Mouse (Mus musculus) CH12.LX (cell line): ENCODE measurements around the gene Fam243. TPM values are rescaled to one million over a fixed set of nuclear protein-coding genes. Genes with fewer than 3 reads are reported as not detected.

Source experiments
- DNase-seq: peaks from one replicate; pipeline ENCODE4 v3.0.0-alpha.2; 2013; ENCODE audit errors: extremely low read depth
- H3K27ac ChIP-seq: 2 replicates; pipeline ENCODE4 v1.5.1; 2012; ENCODE audit warnings: low read depth, mild to moderate bottlenecking, control low read depth, moderate library complexity; ENCODE audit not compliant: insufficient read depth
- H3K27me3 ChIP-seq: replicated peaks from 2 replicates; pipeline ENCODE3; 2012; ENCODE audit warnings: inconsistent platforms
- H3K36me3 ChIP-seq, 2 experiments: replicated peaks in 1 of 2; 2 replicates each; pipeline versions ENCODE3 to v1.6.1; 2012; ENCODE audit warnings: inconsistent platforms in 1 of 2, low read length in 1 of 2, mild to moderate bottlenecking in 1 of 2, mixed read lengths in 1 of 2, moderate library complexity in 1 of 2; ENCODE audit not compliant: control insufficient read depth in 1 of 2, insufficient read depth in 1 of 2
- H3K4me1 ChIP-seq, 2 experiments: 2 replicates each; pipeline ENCODE4 v1.6.1; 2012; ENCODE audit warnings: inconsistent platforms in 1 of 2, moderate library complexity in 1 of 2; ENCODE audit not compliant: insufficient read depth in 2 of 2, control insufficient read depth in 1 of 2
- H3K4me2 ChIP-seq: 2 replicates; pipeline ENCODE4 v1.6.1; 2012; ENCODE audit warnings: low read depth, mild to moderate bottlenecking, control low read depth; ENCODE audit not compliant: poor library complexity, insufficient read depth, severe bottlenecking
- H3K4me3 ChIP-seq, 3 experiments: fragments of 150-350 bp in 1 of 3; sonication (generic) in 1 of 3; replicated peaks in 1 of 3; 2 replicates each; pipeline versions ENCODE3 to v1.5.1; 2011 to 2012; ENCODE audit warnings: low read depth in 2 of 3, low read length in 2 of 3, mild to moderate bottlenecking in 2 of 3, moderate library complexity in 2 of 3, control low read depth in 1 of 3, improper control_type of control experiment in 1 of 3, inconsistent platforms in 1 of 3, mixed read lengths in 1 of 3; ENCODE audit not compliant: poor library complexity in 1 of 3
- H3K79me2 ChIP-seq: replicated peaks from 2 replicates; pipeline ENCODE4 v1.6.1; 2012; ENCODE audit warnings: mild to moderate bottlenecking, moderate library complexity; ENCODE audit not compliant: control insufficient read depth, poor library complexity, insufficient read depth, severe bottlenecking; ENCODE audit errors: extremely low read depth
- H3K9ac ChIP-seq: 2 replicates; pipeline ENCODE4 v1.6.1; 2012; ENCODE audit warnings: low read depth, mild to moderate bottlenecking, control low read depth, moderate library complexity; ENCODE audit not compliant: insufficient read depth
- H3K9me3 ChIP-seq: replicated peaks from 2 replicates; pipeline ENCODE3; 2012; ENCODE audit warnings: low read length, inconsistent platforms, mixed read lengths
- CHD1 ChIP-seq: IDR thresholded peaks from 2 replicates; pipeline ENCODE4 v1.6.1; 2012; ENCODE audit warnings: low read depth, low read length, improper control_type of control experiment, inconsistent platforms
- CTCF ChIP-seq, 2 experiments: IDR thresholded peaks in 1 of 2; conservative IDR thresholded peaks in 1 of 2; 2 replicates each; pipeline ENCODE4 v1.5.1; 2011 to 2012; ENCODE audit warnings: low read depth in 2 of 2, low read length in 2 of 2, improper control_type of control experiment in 1 of 2, inconsistent platforms in 1 of 2, mild to moderate bottlenecking in 1 of 2, moderate library complexity in 1 of 2
- E2F4 ChIP-seq: IDR thresholded peaks from 2 replicates; pipeline ENCODE4 v1.6.1; 2011; ENCODE audit warnings: low read depth, low read length, improper control_type of control experiment; ENCODE audit not compliant: insufficient replicate concordance
- EP300 ChIP-seq: IDR thresholded peaks from 2 replicates; pipeline ENCODE4 v1.6.1; 2011; ENCODE audit warnings: low read length, improper control_type of control experiment
- ETS1 ChIP-seq: conservative IDR thresholded peaks from 2 replicates; pipeline ENCODE4 v1.6.1; 2012; ENCODE audit warnings: low read depth, mild to moderate bottlenecking, inconsistent platforms, low read length, improper control_type of control experiment, moderate library complexity
- HCFC1 ChIP-seq: IDR thresholded peaks from 2 replicates; pipeline ENCODE4 v1.6.1; 2012; ENCODE audit warnings: low read depth, mild to moderate bottlenecking, inconsistent platforms, low read length, improper control_type of control experiment
- IRF4 ChIP-seq: IDR thresholded peaks from 2 replicates; pipeline ENCODE4 v1.6.1; 2014; ENCODE audit warnings: low read depth, mild to moderate bottlenecking, inconsistent platforms, low read length, improper control_type of control experiment
- JUN ChIP-seq: IDR thresholded peaks from 2 replicates; pipeline ENCODE4 v1.6.1; 2011; ENCODE audit warnings: low read depth, mild to moderate bottlenecking, low read length, improper control_type of control experiment, moderate library complexity; ENCODE audit not compliant: insufficient read depth
- KAT2A ChIP-seq: IDR thresholded peaks from 2 replicates; pipeline ENCODE4 v1.6.1; 2012; ENCODE audit warnings: low read length, improper control_type of control experiment, inconsistent platforms; ENCODE audit not compliant: insufficient replicate concordance
- MAX ChIP-seq: IDR thresholded peaks from 2 replicates; pipeline ENCODE4 v1.6.1; 2011; ENCODE audit warnings: low read length, improper control_type of control experiment
- MAZ ChIP-seq: IDR thresholded peaks from 2 replicates; pipeline ENCODE4 v1.6.1; 2012; ENCODE audit warnings: low read depth, mild to moderate bottlenecking, inconsistent platforms, low read length, improper control_type of control experiment, moderate library complexity
- MXI1 ChIP-seq: IDR thresholded peaks from 2 replicates; pipeline ENCODE4 v1.6.1; 2011; ENCODE audit warnings: mild to moderate bottlenecking, low read depth, low read length, improper control_type of control experiment
- MYC ChIP-seq: IDR thresholded peaks from 2 replicates; pipeline ENCODE4 v1.6.1; 2011; ENCODE audit warnings: low read depth, mild to moderate bottlenecking, improper control_type of control experiment, low read length
- NELFE ChIP-seq: IDR thresholded peaks from 2 replicates; pipeline ENCODE4 v1.6.1; 2011; ENCODE audit warnings: low read depth, low read length, improper control_type of control experiment
- NRF1 ChIP-seq: IDR thresholded peaks from 2 replicates; pipeline ENCODE4 v1.6.1; 2014; ENCODE audit warnings: low read depth, mild to moderate bottlenecking, inconsistent platforms, low read length, improper control_type of control experiment, moderate library complexity
- PAX5 ChIP-seq: IDR thresholded peaks from 2 replicates; pipeline ENCODE4 v1.6.1; 2012; ENCODE audit warnings: low read length, inconsistent platforms, mixed read lengths
- POLR2A ChIP-seq: IDR thresholded peaks from 2 replicates; pipeline ENCODE4 v1.6.1; 2011; ENCODE audit warnings: low read depth, mild to moderate bottlenecking, improper control_type of control experiment, low read length
- POLR2AphosphoS2 ChIP-seq: IDR thresholded peaks from 2 replicates; pipeline ENCODE4 v1.6.1; 2011; ENCODE audit warnings: low read depth, low read length, improper control_type of control experiment
- RAD21 ChIP-seq: IDR thresholded peaks from 2 replicates; pipeline ENCODE4 v1.6.1; 2011; ENCODE audit warnings: low read depth, mild to moderate bottlenecking, low read length, improper control_type of control experiment, moderate library complexity
- RCOR1 ChIP-seq: conservative IDR thresholded peaks from 2 replicates; pipeline ENCODE4 v1.6.1; 2012; ENCODE audit warnings: low read depth, mild to moderate bottlenecking, inconsistent platforms, low read length, improper control_type of control experiment
- SMC3 ChIP-seq: IDR thresholded peaks from 2 replicates; pipeline ENCODE4 v1.6.1; 2011; ENCODE audit warnings: low read depth, low read length, improper control_type of control experiment
- TCF12 ChIP-seq: IDR thresholded peaks from 2 replicates; pipeline ENCODE4 v1.6.1; 2014; ENCODE audit warnings: low read depth, mild to moderate bottlenecking, inconsistent platforms, low read length, improper control_type of control experiment
- UBTF ChIP-seq: IDR thresholded peaks from 2 replicates; pipeline ENCODE4 v1.6.1; 2012; ENCODE audit warnings: low read depth, mild to moderate bottlenecking, inconsistent platforms, low read length, improper control_type of control experiment, moderate library complexity
- USF1 ChIP-seq: IDR thresholded peaks from 2 replicates; pipeline ENCODE4 v1.6.1; 2014; ENCODE audit warnings: low read depth, mild to moderate bottlenecking, inconsistent platforms, low read length, improper control_type of control experiment
- USF2 ChIP-seq: conservative IDR thresholded peaks from 2 replicates; pipeline ENCODE4 v1.6.1; 2011; ENCODE audit warnings: low read depth, low read length, improper control_type of control experiment
- ZC3H11A ChIP-seq: IDR thresholded peaks from 2 replicates; pipeline ENCODE4 v1.6.1; 2012; ENCODE audit warnings: low read depth, mild to moderate bottlenecking, inconsistent platforms, low read length, improper control_type of control experiment
- ZKSCAN1 ChIP-seq: IDR thresholded peaks from 2 replicates; pipeline ENCODE4 v1.6.1; 2012; ENCODE audit warnings: low read depth, inconsistent platforms, low read length, improper control_type of control experiment, borderline replicate concordance
- ZMIZ1 ChIP-seq: IDR thresholded peaks from 2 replicates; pipeline ENCODE4 v1.6.1; 2012; ENCODE audit warnings: low read depth, mild to moderate bottlenecking, inconsistent platforms, low read length, improper control_type of control experiment
- ZNF384 ChIP-seq: IDR thresholded peaks from 2 replicates; pipeline ENCODE4 v1.6.1; 2012; ENCODE audit warnings: low read depth, low read length, improper control_type of control experiment, inconsistent platforms
- dilution Hi-C: fragments of 300-500 bp; cut with MboI; formaldehyde crosslinking; loops from 2 replicates; pipeline ENCODE4 v1.14.3; 2020; ENCODE audit warnings: low sequenced_read_pairs; ENCODE audit not compliant: extremely low pct_unique_long_range_greater_than_20kb, extremely low pct_ligation_motif_present
- in situ Hi-C: fragments of 300-500 bp; cut with MboI; formaldehyde crosslinking; loops from 3 replicates; pipeline ENCODE4 v1.14.3; 2019; ENCODE audit warnings: low sequenced_read_pairs, low pct_ligation_motif_present, low pct_unique_long_range_greater_than_20kb, mixed read lengths
- polyA plus RNA-seq: library from polyadenylated mRNA; unstranded; fragments of >175 nt; gene quantifications from 2 replicates; pipeline ENCODE4 v1.2.1, GENCODE M21; 2012; ENCODE audit warnings: low read depth; ENCODE audit not compliant: insufficient read length
- total RNA-seq, 2 experiments: library from RNA; depleted of rRNA; stranded (reverse); fragments of 300-350 nt in 1 of 2; fragments of >200 nt in 1 of 2; gene quantifications; 2 replicates each; pipeline ENCODE4 v1.2.3; 2012 to 2014

The Fam243 gene
- total and polyA plus RNA-seq, 3 experiments, result not detected

DNA sequence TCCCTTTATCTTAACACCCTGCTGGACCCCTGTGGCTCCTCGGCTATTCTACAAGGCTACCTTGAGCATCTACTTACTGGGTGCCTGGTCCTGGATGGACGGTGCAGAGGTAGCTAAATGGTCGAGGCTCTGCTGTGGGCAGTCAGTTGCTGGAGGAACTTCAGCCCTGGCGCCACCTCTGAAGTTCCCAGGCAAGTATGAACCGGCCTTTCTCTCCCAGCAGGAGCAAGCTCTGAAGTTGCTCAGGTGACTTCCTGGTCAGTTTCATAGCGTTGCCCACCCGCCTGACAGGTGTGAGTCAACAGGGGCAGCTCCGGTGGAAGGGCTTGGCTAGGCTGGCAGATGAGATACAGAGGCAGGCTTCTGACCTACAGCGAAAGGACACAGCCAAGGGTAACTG, 38.0 kb upstream of the Fam243 start, which contains the start of gene Kcne1:
Kcne1 (minus strand) TSS at position 240 of the 400 bp plus-strand sequence.
- no peak within 1 kb of the TSS for H3K9ac ChIP-seq
- no peak within 1 kb of the TSS for H3K4me3 ChIP-seq
- peaks cover 12% of the 10 kb centered on the region for H3K27me3 ChIP-seq
- TF ChIP-seq HCFC1 (no peak), ETS1 (no peak), E2F4 (no peak), CHD1 (no peak), USF1 (no peak), NRF1 (no peak), UBTF (no peak), ZMIZ1 (no peak), CTCF (conservative IDR thresholded peaks at IDR 0.05 in 1 of 2, IDR thresholded peaks at IDR 0.05 in 1 of 2; ENCODE audit: low read depth in 2 of 2, low read length in 2 of 2) (no peak), USF2 (no peak), ZC3H11A (no peak), MXI1 (no peak), RCOR1 (no peak), EP300 (no peak), MYC (no peak), TCF12 (no peak), NELFE (no peak), POLR2AphosphoS2 (no peak), PAX5 (no peak), POLR2A (no peak)
- H3K4me1 ChIP-seq, result peaks cover 16 to 38% of the 10 kb centered on the region in 2 experiments
- H3K79me2 ChIP-seq, result no peaks in the 10 kb centered on the region
- H3K4me2 ChIP-seq, result no peak within 1 kb of the TSS
- no peaks in the 10 kb centered on the region for H3K36me3 ChIP-seq
- in situ Hi-C loops (no loop called here), dilution Hi-C loops (no loop called here)
- no peak within 1 kb of the TSS for H3K27ac ChIP-seq
- no peak for DNase-seq
- H3K9me3 ChIP-seq, result no peaks in the 10 kb centered on the region

DNA sequence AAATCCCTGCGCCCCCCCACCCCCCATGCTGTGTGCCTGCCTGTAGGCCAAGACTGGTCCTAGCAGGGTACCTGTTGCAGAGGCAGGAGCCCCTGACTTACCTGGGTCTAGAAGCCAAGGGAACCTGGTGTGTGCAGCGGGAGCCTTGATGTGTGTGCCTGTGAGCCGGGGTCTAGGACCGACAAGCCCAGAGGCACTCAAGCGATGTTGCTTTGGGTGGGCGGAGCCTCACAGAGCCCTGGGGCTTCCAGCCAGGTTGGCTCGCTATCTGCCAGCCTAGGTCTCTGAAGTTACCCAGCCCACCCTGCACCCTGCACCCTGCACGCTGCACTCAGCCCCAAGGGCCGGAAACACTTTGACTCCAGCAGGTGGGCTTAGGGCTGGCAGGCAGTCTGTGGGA, 37.5 kb upstream of the Fam243 start:
- Histone ChIP-seq H3K27ac (no peak overlapping the region), H3K4me3 (no peak overlapping the region), H3K79me2 (no peaks in the 10 kb centered on the region), H3K4me2 (no peak overlapping the region), H3K36me3 (no peaks in the 10 kb centered on the region), H3K4me1 (peaks cover 19 to 43% of the 10 kb centered on the region in 2 experiments), H3K9me3 (no peaks in the 10 kb centered on the region), H3K9ac (no peak overlapping the region), H3K27me3 (peaks cover 12% of the 10 kb centered on the region)
- no peak for DNase-seq
- in situ Hi-C loops, result no loop called here
- TF ChIP-seq MYC (no peak), HCFC1 (no peak), RAD21 (no peak), ZNF384 (no peak), SMC3 (no peak), IRF4 (no peak), MAX (no peak), CTCF (conservative IDR thresholded peaks at IDR 0.05 in 1 of 2, IDR thresholded peaks at IDR 0.05 in 1 of 2; ENCODE audit: low read depth in 2 of 2, low read length in 2 of 2) (no peak), USF1 (no peak), KAT2A (no peak), PAX5 (no peak), ZC3H11A (no peak), POLR2AphosphoS2 (no peak), CHD1 (no peak), MAZ (no peak), JUN (no peak), RCOR1 (no peak), ZKSCAN1 (no peak)
- dilution Hi-C loops, result no loop called here
